Mouse (Mus musculus) embryonic stem cell, embryonic (primary cell): ENCODE results near the gene Cct7.

ENCODE experiments used
- CTCF ChIA-PET, 4 experiments: fragments of 300-600 bp in 2 of 4; fragments of 350-600 bp in 2 of 4; sonication (Branson Sonifier 250); formaldehyde crosslinking; loops; one replicate each; lab custom pipeline; 2022; ENCODE audit warnings: inconsistent platforms in 2 of 4; lab: Charles Lee
- POLR2A ChIA-PET, 4 experiments: fragments of 300-600 bp in 2 of 4; fragments of 350-600 bp in 2 of 4; sonication (Branson Sonifier 250); formaldehyde crosslinking; loops; one replicate each; lab custom pipeline; 2022; ENCODE audit warnings: antibody characterized with exemption in 4 of 4, inconsistent platforms in 1 of 4; lab: Charles Lee

Gene Cct7

GRCm38 (mm10) chr6:85450697-85451663 lies at the start of gene Cct7:
TSS of gene Cct7 (plus strand) at chr6:85451514.
- ChIA-PET POLR2A (interaction anchor here (0.6 to 13.9 kb wide), 203 partner anchors 9 to 1753 kb away, joined by 3 to 369 read pairs (median 5); partner anchors contain the start of genes Rab11fip5 (in 4 of the 4), Smyd5 (in 4 of the 4), Alms1 (in 3 of the 4) and Egr4 (in 3 of the 4)), CTCF (interaction anchor here (0.5 to 2.9 kb wide), 40 partner anchors 9 to 1447 kb away, joined by 3 to 15 read pairs (median 4); partner anchors contain the start of genes Egr4 (in 1 of the 4), Nat8f1 (in 1 of the 4) and Spr (in 1 of the 4))

GRCm38 (mm10) chr6:85402613-85403012 lies 48.7 kb upstream of the Cct7 start:
- CTCF ChIA-PET: interaction anchor here in 2 of 4 experiments (0.6 to 1.3 kb wide), 3 partner anchors 10 to 242 kb away, joined by 3 to 4 read pairs (median 3); no protein-coding TSS in a partner anchor
- POLR2A ChIA-PET: interaction anchor here in 3 of 4 experiments (0.6 to 1.5 kb wide), 5 partner anchors 28 to 251 kb away, joined by 3 to 4 read pairs (median 3); partner anchors contain the start of genes Cct7 (in 2 of the 3), Pradc1 (in 2 of the 3), Rab11fip5 (in 1 of the 3) and Sfxn5 (in 1 of the 3)

DNA sequence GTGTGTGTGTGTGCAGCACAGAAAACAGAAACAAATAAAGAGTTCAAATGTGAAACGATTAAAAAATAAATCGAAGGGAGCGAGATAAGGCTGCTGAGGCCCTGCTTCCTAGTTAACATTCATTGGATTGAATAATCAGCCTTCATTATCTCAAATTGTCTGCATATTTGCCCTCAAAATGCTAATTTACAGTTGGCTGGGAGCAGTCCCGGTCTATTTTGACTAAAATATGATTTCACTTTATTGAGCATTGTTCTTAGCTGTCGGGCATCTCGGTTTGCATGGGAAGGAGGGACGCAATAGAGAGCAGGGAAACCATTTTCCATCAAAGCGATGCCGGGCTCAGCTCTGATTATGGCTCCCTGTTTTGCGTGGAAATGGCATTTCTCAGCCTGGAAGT lies 48.3 kb upstream of the Cct7 start:
- CTCF ChIA-PET: interaction anchor here in 2 of 4 experiments (0.6 to 2.6 kb wide), 3 partner anchors 48 to 248 kb away, joined by 3 to 7 read pairs (median 3); no protein-coding TSS in a partner anchor
- POLR2A ChIA-PET: interaction anchor here in 3 of 4 experiments (0.6 to 1.5 kb wide), 3 partner anchors 28 to 252 kb away, joined by 3 to 4 read pairs (median 4); partner anchors contain the start of genes Cct7 (in 1 of the 3), Pradc1 (in 1 of the 3) and Rab11fip5 (in 1 of the 3)

DNA sequence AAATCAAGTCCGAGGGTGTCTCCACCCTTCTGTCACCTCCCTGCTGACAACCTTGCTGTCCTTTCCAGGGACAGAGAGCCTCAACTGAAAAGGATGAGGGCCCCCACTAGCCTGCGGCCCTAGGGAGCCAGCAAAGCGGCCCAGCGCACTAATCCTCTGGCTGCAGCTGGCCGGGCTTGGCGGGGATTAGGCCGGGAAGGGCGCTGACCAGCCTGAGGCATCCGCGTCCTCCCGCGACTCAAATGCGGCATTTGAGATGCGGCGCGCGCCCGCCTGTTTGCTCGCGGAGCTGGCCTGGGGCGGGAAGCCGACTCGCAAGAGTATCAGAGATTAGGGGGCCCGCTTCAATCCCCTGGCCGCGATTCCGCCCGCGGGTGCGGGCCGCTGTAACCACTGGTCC lies 42.3 kb upstream of the Cct7 start:
- POLR2A ChIA-PET: interaction anchor here in 2 of 4 experiments (1.0 to 3.2 kb wide), 7 partner anchors 8 to 254 kb away, joined by 3 to 14 read pairs (median 4); partner anchors contain the start of genes Cct7 (in 1 of the 2), Noto (in 1 of the 2) and Pradc1 (in 1 of the 2)
- CTCF ChIA-PET: interaction anchor here (0.6 to 3.4 kb wide), 16 partner anchors 10 to 1134 kb away, joined by 3 to 30 read pairs (median 7); partner anchors contain the start of genes Noto (in 1 of the 4), Rab11fip5 (in 1 of the 4) and Spr (in 1 of the 4)

GRCm38 (mm10) chr6:85410771-85411273 lies 40.5 kb upstream of the Cct7 start:
- ChIA-PET CTCF (interaction anchor here (0.5 to 3.4 kb wide), 74 partner anchors 10 to 373 kb away, joined by 3 to 44 read pairs (median 4); partner anchors contain the start of genes Rab11fip5 (in 3 of the 4), Noto (in 2 of the 4), Spr (in 2 of the 4) and Emx1 (in 1 of the 4)), POLR2A (interaction anchor here in 3 of 4 experiments (0.6 to 3.5 kb wide), 21 partner anchors 10 to 273 kb away, joined by 3 to 19 read pairs (median 3); partner anchors contain the start of genes Cct7 (in 3 of the 3), Pradc1 (in 3 of the 3), Noto (in 1 of the 3) and Rab11fip5 (in 1 of the 3))

- CTCF ChIA-PET: interaction anchor here in 3 of 4 experiments (0.6 to 1.2 kb wide), 5 partner anchors 16 to 837 kb away, joined by 3 to 8 read pairs (median 3); partner anchors contain the start of gene Pradc1 (in 1 of the 3)
Measured at GRCm38 (mm10) chr6:85415829-85416228, 35.5 kb upstream of the Cct7 start.

GRCm38 (mm10) chr6:85419150-85419549 lies 32.2 kb upstream of the Cct7 start:
- CTCF ChIA-PET: interaction anchor here (0.6 to 0.8 kb wide), 4 partner anchors 16 to 401 kb away, joined by 3 to 4 read pairs (median 3); no protein-coding TSS in a partner anchor
- POLR2A ChIA-PET: interaction anchor here (0.6 to 2.2 kb wide), 12 partner anchors 9 to 849 kb away, joined by 3 to 8 read pairs (median 4); partner anchors contain the start of genes Cct7 (in 2 of the 4), Pradc1 (in 2 of the 4) and Smyd5 (in 1 of the 4)

More at GRCm38 (mm10) chr6:85415829-85416228, 35.5 kb upstream of the Cct7 start:
- POLR2A ChIA-PET: interaction anchor here in 3 of 4 experiments (0.6 to 2.2 kb wide), 6 partner anchors 8 to 144 kb away, joined by 3 to 9 read pairs (median 4); partner anchors contain the start of genes Cct7 (in 1 of the 3), Noto (in 1 of the 3) and Pradc1 (in 1 of the 3)

GRCm38 (mm10) chr6:85423836-85424379 lies 27.4 kb upstream of the Cct7 start, which contains the start of gene Noto:
TSS of gene Noto (plus strand) at chr6:85423886.
- CTCF ChIA-PET: interaction anchor here (0.5 to 2.1 kb wide), 10 partner anchors 13 to 264 kb away, joined by 3 to 13 read pairs (median 3); no protein-coding TSS in a partner anchor
- POLR2A ChIA-PET: interaction anchor here in 2 of 4 experiments (0.6 to 6.4 kb wide), 15 partner anchors 8 to 133 kb away, joined by 3 to 47 read pairs (median 4); partner anchors contain the start of genes Smyd5 (in 2 of the 2), Cct7 (in 1 of the 2) and Pradc1 (in 1 of the 2)

GRCm38 (mm10) chr6:85431274-85431841 lies 20.0 kb upstream of the Cct7 start:
- ChIA-PET CTCF (interaction anchor here in 2 of 4 experiments (0.6 to 1.8 kb wide), 2 partner anchors 21 to 1860 kb away, joined by 3 to 7 read pairs; no protein-coding TSS in a partner anchor), POLR2A (interaction anchor here (0.5 to 1.8 kb wide), 15 partner anchors 8 to 1939 kb away, joined by 3 to 40 read pairs (median 4); partner anchors contain the start of genes Cct7 (in 3 of the 4), Pradc1 (in 3 of the 4), Alms1 (in 1 of the 4) and Noto (in 1 of the 4))

DNA sequence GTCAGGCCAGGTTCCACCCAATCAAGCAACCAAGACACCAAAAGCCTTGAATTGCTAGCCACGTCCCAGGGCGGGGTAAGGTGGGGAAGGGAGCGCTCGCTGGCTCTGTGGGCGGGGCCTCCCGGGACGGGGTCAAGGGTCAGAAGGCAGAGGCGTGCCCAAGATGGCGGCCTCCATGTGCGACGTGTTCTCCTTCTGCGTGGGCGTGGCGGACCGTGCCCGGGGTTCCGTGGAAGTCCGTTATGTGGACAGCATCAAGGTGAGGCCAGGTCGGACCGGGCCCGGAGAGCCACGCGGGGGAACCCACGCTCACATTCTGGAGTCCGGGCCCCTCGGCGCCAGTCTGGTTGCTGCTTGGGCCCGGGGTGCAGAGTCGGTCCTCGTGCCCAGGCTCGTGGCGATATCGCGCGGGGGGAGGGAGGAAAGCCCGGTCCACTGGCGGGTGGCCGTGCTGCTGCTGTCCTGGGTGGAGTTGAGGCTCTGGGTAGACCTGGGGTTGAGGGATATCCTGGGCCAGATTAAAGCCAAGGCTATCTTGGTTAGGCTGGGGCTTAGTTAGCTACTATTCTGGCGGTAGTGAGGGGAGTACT lies 19.4 kb upstream of the Cct7 start, which contains the start of gene Smyd5:
Smyd5 (plus strand) TSS at position 148 of the 590 bp plus-strand sequence.
- POLR2A ChIA-PET: interaction anchor here (0.5 to 1.8 kb wide), 19 partner anchors 8 to 522 kb away, joined by 3 to 40 read pairs (median 4); partner anchors contain the start of genes Cct7 (in 4 of the 4), Pradc1 (in 4 of the 4), Noto (in 2 of the 4) and Alms1 (in 1 of the 4)
- CTCF ChIA-PET: interaction anchor here in 2 of 4 experiments (0.6 to 1.8 kb wide), 2 partner anchors 21 to 1859 kb away, joined by 3 to 7 read pairs; no protein-coding TSS in a partner anchor

GRCm38 (mm10) chr6:85433865-85434264 lies 17.4 kb upstream of the Cct7 start:
- CTCF ChIA-PET: no interaction called here
- POLR2A ChIA-PET: interaction anchor here (0.5 to 10.8 kb wide), 12 partner anchors 10 to 1086 kb away, joined by 3 to 207 read pairs (median 4); partner anchors contain the start of genes Cct7 (in 4 of the 4), Pradc1 (in 4 of the 4), Egr4 (in 1 of the 4) and Noto (in 1 of the 4)

- ChIA-PET POLR2A (interaction anchor here in 3 of 4 experiments (0.7 to 10.8 kb wide), 6 partner anchors 11 to 36 kb away, joined by 3 to 207 read pairs (median 13); partner anchors contain the start of genes Cct7 (in 3 of the 3) and Pradc1 (in 3 of the 3)), CTCF (interaction anchor here (0.6 to 1.9 kb wide), 10 partner anchors 10 to 1830 kb away, joined by 3 to 7 read pairs (median 4); partner anchors contain the start of genes Cct7 (in 2 of the 4) and Pradc1 (in 2 of the 4))
Measured at GRCm38 (mm10) chr6:85436204-85436603, 15.1 kb upstream of the Cct7 start.

GRCm38 (mm10) chr6:85436631-85437030 lies 14.7 kb upstream of the Cct7 start:
- CTCF ChIA-PET: interaction anchor here (0.6 to 1.8 kb wide), 8 partner anchors 9 to 1831 kb away, joined by 3 to 7 read pairs (median 4); partner anchors contain the start of genes Cct7 (in 2 of the 4) and Pradc1 (in 2 of the 4)
- POLR2A ChIA-PET: interaction anchor here (0.7 to 10.8 kb wide), 8 partner anchors 10 to 35 kb away, joined by 3 to 207 read pairs (median 9); partner anchors contain the start of genes Cct7 (in 4 of the 4) and Pradc1 (in 4 of the 4)

DNA sequence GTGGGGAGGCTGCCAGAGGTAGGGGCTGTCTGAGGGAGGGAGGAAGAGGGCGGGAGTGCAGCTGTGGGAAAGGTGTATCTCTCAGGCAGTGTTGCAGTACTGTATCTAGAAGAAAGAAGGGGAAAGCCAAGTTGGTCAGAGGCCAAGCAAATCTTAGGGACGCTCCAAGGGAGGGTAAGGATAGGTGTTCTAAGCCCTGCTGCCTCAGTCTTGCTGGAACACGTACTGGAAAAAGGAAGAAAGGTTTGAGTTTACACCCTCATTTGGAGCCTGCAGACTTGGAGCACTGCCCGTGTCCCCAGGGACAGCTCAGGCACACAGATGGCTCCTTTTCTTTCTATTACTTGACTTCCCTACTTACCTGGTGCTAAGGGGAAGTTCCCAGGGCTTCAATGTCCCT lies 10.2 kb upstream of the Cct7 start:
- ChIA-PET CTCF (no interaction called here), POLR2A (interaction anchor here in 3 of 4 experiments (0.8 to 10.8 kb wide), 4 partner anchors 7 to 18 kb away, joined by 3 to 207 read pairs (median 62); partner anchors contain the start of genes Cct7 (in 3 of the 3) and Pradc1 (in 3 of the 3))
